Mouse (Mus musculus): Measurements from ENCODE around the gene Arsk.

Gene Arsk

GRCm38 (mm10) chr13:76021782-76022181, 76.7 kb downstream of the Arsk start:
- no peak for DNase-seq (ENCODE audit: low spot score)

- no peak for DNase-seq (ENCODE audit: low spot score)
Measured at GRCm38 (mm10) chr13:76018844-76019400, 79.5 kb downstream of the Arsk start.

GRCm38 (mm10) chr13:76017974-76018843, 80.3 kb downstream of the Arsk start, which contains the start of gene Rfesd:
Rfesd (minus strand) TSS chr13:76018719.
- peak; percentile 98 for DNase-seq (ENCODE audit: low spot score)

- DNase-seq (ENCODE audit: low spot score), result no peak
Measured at GRCm38 (mm10) chr13:76017465-76017864, 81.0 kb downstream of the Arsk start.

GRCm38 (mm10) chr13:76014511-76014910, 83.9 kb downstream of the Arsk start:
- DNase-seq (ENCODE audit: low spot score), result no peak
